ENCODE assay signal across 13 mouse cellular contexts in genomic region chr6:140200322-140200721, GRCm38 (mm10).
"Had no signal": no experiment of that assay in that cellular context is flagged by ENCODE, and none has a peak within 500 bp of the region (broad histone marks: within the 10 kb centered on the region; RNA-seq: fewer than 3 reads in every experiment).

No protein-coding gene starts in this region.

- H3K27ac ChIP-seq: kidney, postnatal 0 days; layer of hippocampus, adult 2 months; left cerebral cortex, adult 2 months; liver, embryonic 13.5 days; macrophage had no signal

- H3K4me2 ChIP-seq: liver, embryonic 13.5 days; midbrain, embryonic 11.5 days had no signal

- DNase-seq: kidney, adult 2 months; kidney, postnatal 25 days; liver, embryonic 13.5 days; midbrain, embryonic 14.5 days; thymus, adult 18-20 months; thymus, postnatal 36 days had no signal

- ATAC-seq: intestine, postnatal 0 days had no signal

- H3K27me3 ChIP-seq: liver, embryonic 13.5 days; megakaryocyte, embryonic 14.5 days had no signal

- H3K36me3 ChIP-seq: liver, embryonic 13.5 days had no signal

- H3K9ac ChIP-seq: liver, embryonic 13.5 days had no signal

- H3K4me1 ChIP-seq: liver, embryonic 13.5 days; megakaryocyte, embryonic 14.5 days had no signal

- H3K4me3 ChIP-seq: layer of hippocampus, adult 2 months; left cerebral cortex, adult 2 months; liver, embryonic 13.5 days; megakaryocyte, embryonic 14.5 days had no signal
